ENCODE assay signal across 30 mouse cellular contexts in genomic region chr11:51677737-51678418, GRCm38 (mm10). TPM values are rescaled to one million over a fixed set of nuclear protein-coding genes. Genes with fewer than 3 reads are reported as not detected.
DNase-seq lines count a peak whose midpoint lies in the region; ATAC-seq and TF ChIP-seq lines count a peak whose summit lies in the region.
"Had no signal": no experiment of that assay in that cellular context is flagged by ENCODE, and none has a peak within 500 bp of the region (broad histone marks: within the 10 kb centered on the region; RNA-seq: fewer than 3 reads in every experiment).

No protein-coding gene starts in this region.

- WGBS in embryonic facial prominence, embryonic 14.5 days, result 71% methylated on average over 6 of the region's 6 CpGs
- WGBS in embryonic facial prominence, embryonic 10.5 days, result 81% methylated on average over 6 of the region's 6 CpGs
- WGBS in lung, postnatal 0 days, result 71% methylated on average over 6 of the region's 6 CpGs
- WGBS in macrophage (ENCODE audit: missing documents), result 37% methylated on average over 4 of the region's 6 CpGs

- H3K36me3 ChIP-seq in embryonic facial prominence, embryonic 14.5 days (ENCODE audit: control insufficient read depth, insufficient read depth, low read length), result no peaks in the 10 kb centered on the region
- no peaks in the 10 kb centered on the region for H3K36me3 ChIP-seq in embryonic facial prominence, embryonic 10.5 days (replicated peaks)
- no peaks in the 10 kb centered on the region for H3K36me3 ChIP-seq in lung, postnatal 0 days (ENCODE audit: insufficient read depth, low read length)
- H3K36me3 ChIP-seq in macrophage (ENCODE audit: inconsistent target), result no peaks in the 10 kb centered on the region
- H3K36me3 ChIP-seq: heart, embryonic 12.5 days; limb, embryonic 13.5 days; liver, embryonic 13.5 days; midbrain, embryonic 13.5 days; neural tube, embryonic 12.5 days had no signal

- ATAC-seq in embryonic facial prominence, embryonic 14.5 days (ENCODE audit: low read depth), result 0 out of 2 replicates have a peak, but pooled peaks have one; percentile 17
- ATAC-seq in lung, postnatal 0 days, result no peak
- ATAC-seq: CD4-positive, CD25-positive, alpha-beta regulatory T cell, adult 4 months; forebrain, postnatal 0 days; hindbrain, postnatal 0 days; intestine, embryonic 16.5 days; midbrain, embryonic 13.5 days had no signal

- no peak overlapping the region for H3K4me2 ChIP-seq in embryonic facial prominence, embryonic 14.5 days (ENCODE audit: low read depth, low read length)
- H3K4me2 ChIP-seq in lung, postnatal 0 days (replicated peaks; ENCODE audit: low read depth, low read length), result no peak overlapping the region
- H3K4me2 ChIP-seq: heart, embryonic 12.5 days; limb, embryonic 13.5 days; liver, embryonic 13.5 days; midbrain, embryonic 13.5 days; neural tube, embryonic 12.5 days had no signal

- no peaks in the 10 kb centered on the region for H3K79me2 ChIP-seq in macrophage (ENCODE audit: inconsistent target)

- TF ChIP-seq CTCF in lung, postnatal 0 days (IDR thresholded peaks at IDR 0.05), result no peak

- no peaks in the 10 kb centered on the region for H3K9me3 ChIP-seq in embryonic facial prominence, embryonic 14.5 days (ENCODE audit: control insufficient read depth, low read length)
- H3K9me3 ChIP-seq in embryonic facial prominence, embryonic 10.5 days, result no peaks in the 10 kb centered on the region
- no peaks in the 10 kb centered on the region for H3K9me3 ChIP-seq in lung, postnatal 0 days (ENCODE audit: low read length)
- H3K9me3 ChIP-seq: heart, embryonic 12.5 days; limb, embryonic 13.5 days; liver, embryonic 13.5 days; midbrain, embryonic 13.5 days; neural tube, embryonic 12.5 days had no signal

- no peak overlapping the region for H3K9ac ChIP-seq in embryonic facial prominence, embryonic 14.5 days (ENCODE audit: low read depth, low read length)
- H3K9ac ChIP-seq in lung, postnatal 0 days (replicated peaks; ENCODE audit: low read depth), result no peak overlapping the region
- H3K9ac ChIP-seq: forebrain, postnatal 0 days; heart, embryonic 12.5 days; limb, embryonic 13.5 days; liver, embryonic 13.5 days; midbrain, embryonic 13.5 days; neural tube, embryonic 12.5 days had no signal

- no peak overlapping the region for H3K4me3 ChIP-seq in embryonic facial prominence, embryonic 14.5 days (ENCODE audit: low read depth, low read length)
- H3K4me3 ChIP-seq in embryonic facial prominence, embryonic 10.5 days, result no peak overlapping the region
- no peak overlapping the region for H3K4me3 ChIP-seq in lung, postnatal 0 days (ENCODE audit: low read depth, low read length)
- H3K4me3 ChIP-seq in macrophage (ENCODE audit: inconsistent target), result no peak overlapping the region
- H3K4me3 ChIP-seq: heart, embryonic 12.5 days; layer of hippocampus, adult 2 months; limb, embryonic 13.5 days; liver, embryonic 13.5 days; midbrain, embryonic 13.5 days; neural tube, embryonic 12.5 days had no signal

- no peaks in the 10 kb centered on the region for H3K4me1 ChIP-seq in embryonic facial prominence, embryonic 14.5 days (ENCODE audit: control insufficient read depth, insufficient read depth, low read length)
- peaks cover 8% of the 10 kb centered on the region; the same call in 1 of the 2 replicates for H3K4me1 ChIP-seq in embryonic facial prominence, embryonic 10.5 days
- no peaks in the 10 kb centered on the region for H3K4me1 ChIP-seq in lung, postnatal 0 days (ENCODE audit: insufficient read depth, low read depth, low read length)
- H3K4me1 ChIP-seq: heart, embryonic 12.5 days; midbrain, embryonic 13.5 days had no signal

- DNase-seq in embryonic facial prominence, embryonic 14.5 days (ENCODE audit: low spot score), result peak; percentile 39
- DNase-seq in embryonic facial prominence, embryonic 10.5 days (ENCODE audit: low spot score), result no peak
- DNase-seq in lung, postnatal 36 days, result peak; percentile 46
- DNase-seq in lung, postnatal 0 days (ENCODE audit: low spot score), result no peak
- DNase-seq in urinary bladder, postnatal 4 days (ENCODE audit: low spot score in 2 of 2), result no peak
- no peak for DNase-seq in right cerebral cortex, postnatal 14 days
- DNase-seq in cerebellum, postnatal 14 days, result no peak
- DNase-seq: adrenal gland, adult 2 months; cerebellum, adult 2 months; cerebellum, postnatal 36 days; forebrain, postnatal 0 days; heart, postnatal 10 days; kidney, adult 9 months; kidney, postnatal 14 days; layer of hippocampus, postnatal 36 days; liver, embryonic 13.5 days; lung, adult 2 months; right cerebral cortex, postnatal 25 days; spleen, adult 18-20 months; thymus, adult 18-20 months; thymus, postnatal 4 days had no signal

- no peak overlapping the region for H3K27ac ChIP-seq in embryonic facial prominence, embryonic 14.5 days (replicated peaks; ENCODE audit: low read depth, low read length)
- H3K27ac ChIP-seq in embryonic facial prominence, embryonic 10.5 days (replicated peaks), result no peak overlapping the region
- no peak overlapping the region for H3K27ac ChIP-seq in lung, postnatal 0 days (ENCODE audit: low read length)
- H3K27ac ChIP-seq in macrophage, result peak overlapping the region; percentile 40
- H3K27ac ChIP-seq: hindbrain, postnatal 0 days; layer of hippocampus, adult 2 months; limb, embryonic 13.5 days; liver, embryonic 13.5 days; midbrain, embryonic 13.5 days; neural tube, embryonic 12.5 days had no signal

- no peak for TF ChIP-seq EP300 in lung, postnatal 0 days (IDR thresholded peaks at IDR 0.05)

- no peaks in the 10 kb centered on the region for H3K27me3 ChIP-seq in embryonic facial prominence, embryonic 14.5 days (replicated peaks; ENCODE audit: control insufficient read depth, insufficient read depth, low read length)
- no peaks in the 10 kb centered on the region for H3K27me3 ChIP-seq in embryonic facial prominence, embryonic 10.5 days (replicated peaks; ENCODE audit: low read depth, poor library complexity, severe bottlenecking)
- no peaks in the 10 kb centered on the region for H3K27me3 ChIP-seq in lung, postnatal 0 days (replicated peaks; ENCODE audit: insufficient read depth, low read length)
- H3K27me3 ChIP-seq: heart, embryonic 12.5 days; limb, embryonic 13.5 days; liver, embryonic 13.5 days; midbrain, embryonic 13.5 days; neural tube, embryonic 12.5 days had no signal

RNA-seq across cellular contexts. Expression of gene 0610009B22Rik, which starts 10.8 kb away (rescaled TPM):
- polyA plus RNA-seq in embryonic facial prominence, embryonic 14.5 days (2014; fragmentation: Nextera tagmentation; extraction: Ambion mirVana), result 77.5 and 82.9 TPM in 2 replicates
- polyA plus RNA-seq in embryonic facial prominence, embryonic 10.5 days (2016; fragmentation: Nextera tagmentation; extraction: Ambion mirVana), result 84.2 TPM in 2 replicates
- 90.6 and 95.9 TPM in 2 replicates for polyA plus RNA-seq in lung, postnatal 0 days (2015; fragmentation: Nextera tagmentation; extraction: Ambion mirVana)
- total RNA-seq in macrophage (2018; cell fraction: chromatin; rRNA removed), result 1 to 10 TPM in 16 of 26 experiments, under 1 TPM in 1, not detected in 9; 0.90 to 5.7 (median 2.2) TPM
- 10 to 100 TPM; 15.0 to 46.2 (median 27.1) TPM for total RNA-seq in macrophage (2018; cell fraction: cytosol; rRNA removed)
- total RNA-seq in macrophage (2018; cell fraction: nucleus; rRNA removed), result 10 to 100 TPM in 4 of 26 experiments, 1 to 10 TPM in 21, not detected in 1; 1.9 to 13.4 (median 5.8) TPM
- 31.2 to 56.1 TPM (median 46.3 TPM) in 3 replicates for polyA plus RNA-seq in macrophage (2018)

RNA-seq across cellular contexts. Expression of gene D930048N14Rik, which starts 27.1 kb away (rescaled TPM):
- 2.8 and 3.3 TPM in 2 replicates for polyA plus RNA-seq in embryonic facial prominence, embryonic 14.5 days (2014; fragmentation: Nextera tagmentation; extraction: Ambion mirVana)
- 1.6 and 2.4 TPM in 2 replicates for polyA plus RNA-seq in embryonic facial prominence, embryonic 10.5 days (2016; fragmentation: Nextera tagmentation; extraction: Ambion mirVana)
- 2.5 and 3.1 TPM in 2 replicates for polyA plus RNA-seq in lung, postnatal 0 days (2015; fragmentation: Nextera tagmentation; extraction: Ambion mirVana)
- 10 to 100 TPM in 4 of 26 experiments, 1 to 10 TPM in 21, under 1 TPM in 1; 0.81 to 19.0 (median 3.2) TPM for total RNA-seq in macrophage (2018; cell fraction: chromatin; rRNA removed)
- 1 to 10 TPM in 6 of 26 experiments, under 1 TPM in 20; 0.10 to 3.1 (median 0.49) TPM for total RNA-seq in macrophage (2018; cell fraction: cytosol; rRNA removed)
- 10 to 100 TPM in 7 of 26 experiments, 1 to 10 TPM in 19; 1.1 to 37.4 (median 5.8) TPM for total RNA-seq in macrophage (2018; cell fraction: nucleus; rRNA removed)
- 0.58 to 4.2 TPM (median 2.0 TPM) in 3 replicates for polyA plus RNA-seq in macrophage (2018)

RNA-seq across cellular contexts. Expression of gene N4bp3, which starts 27.2 kb away (rescaled TPM):
- polyA plus RNA-seq in embryonic facial prominence, embryonic 14.5 days (2014; fragmentation: Nextera tagmentation; extraction: Ambion mirVana), result 32.1 and 37.8 TPM in 2 replicates
- polyA plus RNA-seq in embryonic facial prominence, embryonic 10.5 days (2016; fragmentation: Nextera tagmentation; extraction: Ambion mirVana), result 15.8 and 17.4 TPM in 2 replicates
- 43.9 and 44.7 TPM in 2 replicates for polyA plus RNA-seq in lung, postnatal 0 days (2015; fragmentation: Nextera tagmentation; extraction: Ambion mirVana)
- total RNA-seq in macrophage (2018; cell fraction: chromatin; rRNA removed), result 10 to 100 TPM in 5 of 26 experiments, 1 to 10 TPM in 21; 2.6 to 21.1 (median 6.6) TPM
- 10 to 100 TPM in 7 of 26 experiments, 1 to 10 TPM in 19; 2.5 to 18.8 (median 6.6) TPM for total RNA-seq in macrophage (2018; cell fraction: cytosol; rRNA removed)
- 10 to 100 TPM in 7 of 26 experiments, 1 to 10 TPM in 19; 2.0 to 23.1 (median 7.9) TPM for total RNA-seq in macrophage (2018; cell fraction: nucleus; rRNA removed)
- polyA plus RNA-seq in macrophage (2018), result 3.9 to 13.9 TPM (median 6.3 TPM) in 3 replicates

RNA-seq across cellular contexts. Expression of gene Rmnd5b, which starts 42.2 kb away (rescaled TPM):
- 44.2 and 50.4 TPM in 2 replicates for polyA plus RNA-seq in embryonic facial prominence, embryonic 14.5 days (2014; fragmentation: Nextera tagmentation; extraction: Ambion mirVana)
- polyA plus RNA-seq in embryonic facial prominence, embryonic 10.5 days (2016; fragmentation: Nextera tagmentation; extraction: Ambion mirVana), result 32.7 and 38.1 TPM in 2 replicates
- 43.2 and 46.4 TPM in 2 replicates for polyA plus RNA-seq in lung, postnatal 0 days (2015; fragmentation: Nextera tagmentation; extraction: Ambion mirVana)
- total RNA-seq in macrophage (2018; cell fraction: chromatin; rRNA removed), result 10 to 100 TPM in 25 of 26 experiments, 1 to 10 TPM in 1; 5.8 to 64.4 (median 26.4) TPM
- 10 to 100 TPM; 12.1 to 48.9 (median 25.2) TPM for total RNA-seq in macrophage (2018; cell fraction: cytosol; rRNA removed)
- 10 to 100 TPM in 24 of 26 experiments, 1 to 10 TPM in 2; 9.5 to 48.8 (median 21.0) TPM for total RNA-seq in macrophage (2018; cell fraction: nucleus; rRNA removed)
- 15.5 to 43.6 TPM (median 25.5 TPM) in 3 replicates for polyA plus RNA-seq in macrophage (2018)

RNA-seq across cellular contexts. Expression of gene Nhp2, which starts 58.3 kb away (rescaled TPM):
- 158 and 162 TPM in 2 replicates for polyA plus RNA-seq in embryonic facial prominence, embryonic 14.5 days (2014; fragmentation: Nextera tagmentation; extraction: Ambion mirVana)
- polyA plus RNA-seq in embryonic facial prominence, embryonic 10.5 days (2016; fragmentation: Nextera tagmentation; extraction: Ambion mirVana), result 260 and 276 TPM in 2 replicates
- 60.1 and 67.2 TPM in 2 replicates for polyA plus RNA-seq in lung, postnatal 0 days (2015; fragmentation: Nextera tagmentation; extraction: Ambion mirVana)
- 10 to 100 TPM in 19 of 26 experiments, 1 to 10 TPM in 7; 6.7 to 48.1 (median 12.0) TPM for total RNA-seq in macrophage (2018; cell fraction: chromatin; rRNA removed)
- total RNA-seq in macrophage (2018; cell fraction: cytosol; rRNA removed), result 10 to 100 TPM; 32.4 to 68.5 (median 50.3) TPM
- 10 to 100 TPM in 25 of 26 experiments, 1 to 10 TPM in 1; 9.7 to 57.2 (median 17.0) TPM for total RNA-seq in macrophage (2018; cell fraction: nucleus; rRNA removed)
- 45.0 to 125 TPM (median 72.8 TPM) in 3 replicates for polyA plus RNA-seq in macrophage (2018)

Comparison
In these comparisons a context has a peak if more than half of its experiments do, and no peak if none do; other contexts are left out.
1. DNase-seq: peak in embryonic facial prominence, embryonic 14.5 days (single experiment) and lung, postnatal 36 days (single experiment); none in embryonic facial prominence, embryonic 10.5 days (single experiment), lung, postnatal 0 days (single experiment), urinary bladder, postnatal 4 days (0 of 2), right cerebral cortex, postnatal 14 days (single experiment) and cerebellum, postnatal 14 days (0 of 2).